Mouse (Mus musculus) cerebellum, adult (tissue): ENCODE measurements around the gene Irf2bp1.

Experiments used
- ATAC-seq: cut with Nextera tagmentation; 2 replicates; pipeline ENCODE4 v1.9.2; 2017; ENCODE audit warnings: mild to moderate bottlenecking, moderate library complexity, mixed read lengths; ENCODE audit not compliant: insufficient number of reproducible peaks, low FRiP score, low TSS enrichment

The Irf2bp1 gene

DNA sequence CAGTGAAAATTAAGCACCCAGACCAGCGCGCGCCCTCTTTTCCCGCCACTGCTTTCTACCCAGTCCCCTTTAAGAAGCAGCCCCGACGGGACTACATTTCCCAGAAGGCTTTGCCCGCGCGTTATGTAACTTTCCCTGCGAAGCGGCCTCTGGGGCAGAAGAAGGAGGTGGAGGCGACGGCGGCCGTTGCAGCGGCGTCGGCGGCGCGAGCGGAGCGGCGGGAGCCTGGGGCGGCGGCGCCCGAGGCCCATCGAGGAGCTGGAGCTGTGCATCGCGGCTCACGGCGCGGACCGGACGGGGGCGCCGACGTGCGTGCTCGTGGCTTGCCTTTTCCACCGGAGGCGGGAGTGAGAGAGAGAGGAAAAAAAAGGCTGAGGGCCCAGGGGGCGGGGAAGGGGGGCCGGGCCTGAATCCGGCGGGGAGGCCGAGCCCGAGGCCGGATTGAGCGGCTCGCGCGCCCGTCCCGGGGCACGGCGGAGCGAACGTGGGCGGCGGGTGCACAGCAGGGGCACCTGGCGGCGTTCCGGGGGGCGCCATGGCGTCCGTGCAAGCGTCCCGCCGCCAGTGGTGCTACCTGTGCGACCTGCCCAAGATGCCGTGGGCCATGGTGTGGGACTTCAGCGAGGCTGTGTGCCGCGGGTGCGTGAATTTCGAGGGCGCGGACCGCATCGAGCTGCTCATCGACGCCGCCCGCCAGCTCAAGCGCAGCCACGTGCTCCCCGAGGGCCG is at the start of gene Irf2bp1:
Gene Irf2bp1, plus strand, starts transcription at position 143 of the 729 bp plus-strand sequence.
- peak; percentile 46; the same call in 1 of the 2 replicates for ATAC-seq

DNA sequence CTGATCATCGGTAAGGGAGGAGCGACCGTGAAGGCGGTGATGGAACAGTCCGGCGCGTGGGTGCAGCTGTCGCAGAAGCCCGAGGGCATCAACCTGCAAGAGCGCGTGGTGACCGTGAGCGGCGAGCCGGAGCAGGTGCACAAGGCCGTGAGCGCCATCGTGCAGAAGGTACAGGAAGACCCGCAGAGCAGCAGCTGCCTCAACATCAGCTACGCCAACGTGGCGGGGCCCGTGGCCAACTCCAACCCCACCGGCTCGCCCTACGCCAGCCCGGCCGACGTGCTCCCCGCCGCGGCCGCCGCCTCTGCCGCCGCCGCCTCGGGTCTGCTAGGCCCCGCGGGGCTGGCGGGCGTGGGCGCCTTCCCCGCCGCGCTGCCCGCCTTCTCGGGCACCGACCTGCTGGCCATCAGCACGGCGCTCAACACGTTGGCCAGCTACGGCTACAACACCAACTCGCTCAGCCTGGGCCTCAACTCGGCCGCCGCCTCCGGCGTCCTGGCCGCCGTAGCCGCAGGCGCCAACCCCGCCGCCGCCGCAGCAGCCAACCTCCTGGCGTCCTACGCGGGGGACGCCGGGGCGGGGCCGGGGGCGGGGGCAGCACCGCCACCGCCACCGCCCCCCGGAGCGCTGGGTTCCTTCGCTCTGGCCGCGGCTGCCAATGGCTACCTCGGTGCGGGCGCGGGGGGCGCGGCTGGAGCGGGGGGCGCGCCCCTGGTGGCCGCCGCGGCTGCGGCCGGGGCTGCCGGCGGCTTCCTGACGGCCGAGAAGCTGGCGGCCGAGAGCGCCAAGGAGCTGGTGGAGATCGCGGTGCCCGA is 46.1 kb upstream of the Irf2bp1 start:
- peak; percentile 53; the same call in 1 of the 2 replicates for ATAC-seq

DNA sequence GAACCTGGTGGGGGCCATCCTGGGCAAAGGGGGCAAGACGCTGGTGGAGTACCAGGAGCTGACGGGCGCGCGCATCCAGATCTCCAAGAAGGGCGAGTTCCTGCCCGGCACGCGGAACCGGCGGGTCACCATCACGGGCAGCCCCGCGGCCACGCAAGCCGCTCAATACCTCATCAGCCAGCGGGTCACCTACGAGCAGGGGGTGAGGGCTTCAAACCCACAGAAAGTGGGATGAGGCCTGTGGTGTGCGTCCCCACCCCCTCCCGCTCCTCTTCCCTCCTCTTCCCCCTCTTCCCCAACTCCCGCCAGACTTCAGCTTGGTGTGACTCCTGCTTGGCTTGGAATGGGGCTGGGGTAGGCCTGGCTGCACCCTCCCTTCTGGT is 45.5 kb upstream of the Irf2bp1 start:
- no peak; the same call in 1 of the 2 replicates for ATAC-seq

DNA sequence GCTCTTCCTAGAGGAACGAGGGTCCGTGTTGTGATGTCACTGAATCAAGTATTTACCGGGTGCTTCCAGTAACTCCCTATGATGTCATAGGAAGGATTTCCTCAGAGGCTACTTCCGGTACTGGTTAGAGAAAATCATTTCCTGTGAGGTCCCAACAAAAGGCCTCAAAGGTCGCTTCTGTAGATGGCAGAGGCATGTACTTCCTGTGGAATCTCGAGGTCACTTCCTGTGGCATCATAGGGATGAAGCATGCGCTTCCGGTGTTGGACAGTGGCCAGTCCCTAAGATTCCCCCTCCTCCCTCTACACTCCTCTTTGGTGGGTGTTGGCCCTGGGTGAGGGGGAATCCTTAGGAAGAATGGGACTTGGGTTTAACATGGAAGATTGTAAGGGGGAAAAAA is 44.4 kb upstream of the Irf2bp1 start:
- ATAC-seq, result no peak

DNA sequence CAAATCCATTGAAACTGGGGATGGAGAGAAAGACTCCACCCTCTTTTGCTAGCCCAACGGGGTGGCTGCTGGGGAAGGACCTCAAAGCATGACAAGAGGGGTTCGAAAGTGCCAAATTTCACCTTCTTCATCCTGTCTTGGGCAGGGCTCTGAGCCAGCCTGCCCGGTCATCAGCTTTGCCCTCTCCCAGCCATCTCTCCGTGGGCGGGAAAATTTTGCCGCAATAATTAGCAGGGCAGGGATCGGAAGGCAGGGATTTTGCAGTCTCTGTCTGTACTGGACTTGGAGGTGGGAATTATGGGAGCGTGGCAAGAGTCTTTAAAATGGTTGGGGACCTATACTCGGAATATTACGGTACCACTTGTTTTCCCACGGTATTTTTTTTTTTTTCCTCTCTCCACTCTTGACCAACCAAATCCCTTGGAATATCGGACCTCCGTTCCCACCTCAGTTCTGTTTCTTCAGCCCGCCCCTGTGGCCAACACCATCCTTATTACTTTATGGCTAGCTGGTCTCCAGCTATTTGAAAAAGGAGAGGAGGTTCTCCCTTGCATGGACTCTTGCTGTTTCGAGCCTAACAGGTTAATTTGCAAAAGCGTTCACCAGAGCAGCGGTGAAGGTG is 41.6 kb upstream of the Irf2bp1 start:
- ATAC-seq, result no peak

DNA sequence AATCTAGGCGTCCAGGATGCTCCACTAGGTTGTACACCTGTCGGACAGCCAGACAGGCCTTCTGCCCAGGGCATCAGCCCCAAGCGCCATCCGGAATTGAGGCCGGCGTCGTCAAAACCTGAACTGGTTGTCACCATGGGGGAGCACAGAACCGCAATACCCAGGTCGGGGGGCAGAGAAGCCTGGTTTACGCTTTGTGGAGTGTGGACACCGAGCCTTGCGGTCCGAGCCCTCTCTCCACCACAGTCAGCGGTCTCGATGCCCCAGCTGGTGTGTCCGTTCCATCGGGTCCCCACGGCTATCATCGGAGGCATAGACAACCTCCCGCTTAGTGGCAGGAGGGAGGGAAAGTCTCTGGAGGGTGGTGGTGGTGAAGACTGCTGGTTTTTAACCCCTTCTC is 41.0 kb upstream of the Irf2bp1 start:
- no peak for ATAC-seq

DNA sequence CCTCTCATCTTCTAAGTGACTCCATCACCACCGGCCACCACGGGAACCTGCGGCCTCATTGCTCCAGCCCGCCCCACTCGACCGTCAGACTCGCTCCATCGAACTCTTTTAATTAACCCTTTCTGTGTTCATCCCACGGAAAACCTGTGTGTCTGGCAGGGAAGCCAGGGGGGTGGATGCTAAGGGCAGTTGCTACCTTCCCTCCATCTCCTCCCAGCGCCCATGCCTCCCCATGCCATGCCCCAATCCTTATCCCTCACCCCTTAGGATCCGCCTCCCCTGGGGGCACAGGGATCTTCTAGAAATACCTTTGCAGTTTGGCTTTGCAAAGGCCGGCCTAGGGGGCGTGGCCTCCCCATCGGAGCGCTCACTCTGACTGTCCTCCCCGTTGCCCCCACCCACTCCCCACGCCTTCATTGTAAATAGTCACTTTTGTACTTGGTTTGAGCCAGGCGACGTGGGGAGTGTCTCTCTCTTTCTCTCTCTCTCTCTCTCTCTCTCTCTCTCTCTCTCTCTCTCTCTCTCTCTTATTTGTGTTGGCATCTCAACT is 40.5 kb upstream of the Irf2bp1 start:
- no peak for ATAC-seq

DNA sequence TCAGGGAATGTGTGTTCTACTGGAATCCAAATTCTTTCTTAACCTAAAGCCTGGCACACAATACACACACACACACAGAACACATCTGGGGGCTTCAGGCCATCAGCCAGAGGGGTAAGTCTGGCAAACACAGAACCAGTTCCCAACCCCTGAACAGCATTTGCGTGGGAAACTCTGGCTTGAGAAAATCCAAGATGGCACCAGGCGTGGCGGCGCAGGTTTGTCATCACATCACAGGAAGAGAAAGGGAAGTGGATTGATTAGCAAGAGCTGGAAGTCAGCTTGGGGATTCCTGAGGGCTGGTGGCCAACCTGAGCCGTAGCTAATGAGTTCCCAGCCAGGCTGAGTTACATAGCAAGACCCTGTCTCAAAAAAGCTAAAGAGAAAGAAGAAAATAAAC is 38.5 kb upstream of the Irf2bp1 start:
- ATAC-seq, result no peak

DNA sequence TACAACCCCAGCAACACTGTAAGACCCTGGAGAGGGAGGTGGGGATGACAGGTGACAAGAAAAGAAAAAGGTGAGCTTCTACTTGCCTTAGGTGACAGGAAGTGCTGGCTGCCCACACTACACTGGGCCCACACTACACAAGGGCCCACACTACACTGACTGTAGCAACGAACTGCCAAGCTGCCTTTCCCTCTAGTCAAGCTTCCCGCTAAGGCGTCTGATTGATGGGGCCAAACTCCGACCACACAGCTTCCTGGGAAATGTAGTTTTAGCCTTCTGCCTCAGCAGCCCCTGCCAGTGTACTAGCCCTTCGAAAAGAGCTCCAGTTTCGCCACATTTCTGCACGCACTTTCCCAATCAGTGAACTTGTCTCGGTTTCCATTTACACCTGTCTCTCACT is 36.2 kb upstream of the Irf2bp1 start:
- no peak for ATAC-seq

DNA sequence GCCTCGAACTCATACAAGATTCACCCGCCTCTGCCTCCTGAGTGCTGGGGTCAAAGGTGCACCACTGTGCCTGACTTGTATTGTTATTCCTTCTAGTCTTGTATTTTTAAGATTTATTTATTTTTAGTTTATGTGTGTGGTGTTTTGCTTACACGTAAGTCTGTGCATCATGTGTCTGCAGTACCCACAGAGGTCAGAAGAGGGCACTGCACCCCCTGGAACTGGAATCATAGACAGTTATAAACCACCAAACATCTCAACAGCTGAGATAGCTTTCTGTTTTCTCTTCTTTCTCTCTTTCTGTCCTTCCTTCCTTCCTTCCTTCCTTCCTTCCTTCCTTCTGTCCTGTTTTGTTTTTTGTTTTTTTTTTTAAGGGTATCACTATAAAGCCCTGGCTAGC is 32.9 kb upstream of the Irf2bp1 start:
- no peak for ATAC-seq

DNA sequence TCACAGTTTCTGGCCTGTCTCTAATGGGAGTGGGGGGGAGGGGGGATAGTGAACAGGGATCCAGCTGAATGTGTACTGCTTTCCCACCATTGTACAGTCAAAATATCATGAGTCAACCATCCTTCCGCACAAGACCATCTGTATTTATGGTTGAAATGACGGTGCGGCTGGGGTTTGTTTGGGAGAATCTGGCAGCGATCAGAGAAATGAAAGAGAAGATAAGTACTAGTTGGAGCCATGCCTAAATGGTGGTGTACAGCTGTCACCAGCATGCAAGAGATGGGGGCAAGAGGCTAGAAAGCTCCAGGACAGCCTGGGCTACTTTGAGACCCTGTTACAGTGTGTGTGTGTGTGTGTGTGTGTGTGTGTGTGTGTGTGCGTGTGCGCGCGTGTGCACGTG is 25.5 kb upstream of the Irf2bp1 start:
- no peak for ATAC-seq

DNA sequence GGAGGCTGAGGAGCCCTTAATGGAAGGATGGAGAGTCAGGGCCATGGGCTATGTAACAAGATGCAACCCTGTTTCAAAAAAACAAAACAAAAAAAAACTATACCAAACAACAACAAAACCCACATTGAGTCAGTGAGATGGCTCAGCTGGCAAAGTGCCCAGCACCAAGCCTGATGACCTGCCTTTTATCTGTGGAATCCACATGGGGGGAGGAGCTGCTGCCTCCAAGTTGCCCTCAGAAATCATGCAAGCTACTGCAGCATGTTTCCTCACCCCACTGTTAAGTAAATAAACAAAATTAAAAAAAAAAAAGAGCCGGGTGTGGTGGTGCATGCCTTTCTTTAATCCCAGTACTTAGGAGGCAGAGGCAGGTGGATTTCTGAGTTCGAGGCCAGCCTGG is 17.3 kb upstream of the Irf2bp1 start:
- no peak for ATAC-seq

DNA sequence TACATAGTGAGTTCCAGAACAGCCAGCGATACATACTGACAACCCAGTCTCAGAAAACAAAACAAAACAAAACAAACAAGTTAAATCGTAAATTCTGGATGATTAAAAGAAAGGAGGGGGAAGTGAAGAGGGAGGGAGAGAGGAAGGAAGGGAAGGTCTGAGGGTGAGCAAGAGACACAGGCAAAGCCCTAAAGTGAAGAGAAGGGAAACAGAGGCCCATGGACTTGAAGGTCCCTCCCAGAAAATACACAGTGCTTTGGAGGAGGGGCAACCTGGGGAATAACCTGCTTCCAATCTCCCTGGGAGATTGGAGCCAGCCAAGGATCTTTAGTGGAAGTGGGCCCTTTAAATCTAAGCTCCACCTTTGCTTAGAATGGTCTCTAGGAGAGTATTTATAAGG is 16.7 kb upstream of the Irf2bp1 start, which contains the start of gene Nanos2:
Gene Nanos2, plus strand, starts transcription at position 301 of the 400 bp plus-strand sequence.
- no peak for ATAC-seq

DNA sequence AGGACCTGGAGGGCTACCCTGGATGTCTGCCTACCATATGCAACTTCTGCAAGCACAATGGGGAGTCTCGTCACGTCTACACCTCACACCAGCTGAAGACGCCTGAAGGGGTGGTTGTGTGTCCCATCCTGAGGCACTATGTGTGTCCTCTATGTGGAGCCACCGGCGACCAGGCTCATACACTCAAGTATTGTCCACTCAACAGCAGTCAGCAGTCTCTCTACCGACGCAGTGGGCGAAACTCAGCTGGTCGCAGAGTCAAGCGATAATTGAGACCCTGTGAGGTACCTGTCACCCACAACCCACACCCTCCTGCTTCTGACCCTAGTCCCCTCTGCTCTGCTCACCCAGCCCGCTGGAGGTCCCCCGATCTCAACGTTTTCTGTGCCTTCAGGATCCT is 16.1 kb upstream of the Irf2bp1 start:
- ATAC-seq, result no peak

DNA sequence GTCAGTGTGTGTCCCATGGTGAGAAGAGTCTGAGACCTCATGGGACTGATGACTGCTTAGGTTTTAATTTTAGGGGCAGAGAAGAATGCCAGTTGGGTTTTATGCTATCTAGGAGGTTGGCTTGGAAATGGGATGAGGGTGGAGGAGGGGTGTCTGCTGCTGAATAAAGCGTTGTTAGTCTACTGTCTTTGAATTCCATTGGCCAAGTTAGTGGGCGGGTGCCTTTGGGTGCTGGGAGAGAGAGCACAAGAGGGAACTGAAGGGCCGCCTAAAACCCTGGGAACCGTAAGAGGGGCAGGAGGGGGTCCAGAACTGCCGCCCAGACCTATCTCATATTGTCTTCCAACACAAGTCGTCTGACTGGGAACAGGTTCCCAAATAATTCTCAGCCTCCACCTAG is 15.1 kb upstream of the Irf2bp1 start:
- ATAC-seq, result no peak

DNA sequence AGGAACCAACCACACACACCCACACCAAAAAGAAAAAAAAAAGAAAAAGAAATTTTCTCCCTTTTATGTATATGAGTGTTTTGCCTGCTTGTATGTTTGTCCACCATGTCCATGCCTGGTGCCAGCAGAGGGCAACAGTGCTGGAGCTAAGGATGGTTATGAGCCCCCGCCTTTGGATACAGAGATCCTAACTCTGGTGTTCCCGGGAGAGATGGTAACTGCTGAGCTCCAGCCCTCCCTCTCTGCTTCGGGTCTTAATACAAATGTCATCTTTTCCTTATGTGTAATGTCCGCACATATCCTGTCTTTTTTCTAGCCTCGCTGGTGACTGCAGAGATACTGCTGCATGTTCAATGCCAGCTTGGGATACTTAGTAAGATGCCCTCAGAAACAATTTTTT is 13.8 kb upstream of the Irf2bp1 start:
- ATAC-seq, result no peak

DNA sequence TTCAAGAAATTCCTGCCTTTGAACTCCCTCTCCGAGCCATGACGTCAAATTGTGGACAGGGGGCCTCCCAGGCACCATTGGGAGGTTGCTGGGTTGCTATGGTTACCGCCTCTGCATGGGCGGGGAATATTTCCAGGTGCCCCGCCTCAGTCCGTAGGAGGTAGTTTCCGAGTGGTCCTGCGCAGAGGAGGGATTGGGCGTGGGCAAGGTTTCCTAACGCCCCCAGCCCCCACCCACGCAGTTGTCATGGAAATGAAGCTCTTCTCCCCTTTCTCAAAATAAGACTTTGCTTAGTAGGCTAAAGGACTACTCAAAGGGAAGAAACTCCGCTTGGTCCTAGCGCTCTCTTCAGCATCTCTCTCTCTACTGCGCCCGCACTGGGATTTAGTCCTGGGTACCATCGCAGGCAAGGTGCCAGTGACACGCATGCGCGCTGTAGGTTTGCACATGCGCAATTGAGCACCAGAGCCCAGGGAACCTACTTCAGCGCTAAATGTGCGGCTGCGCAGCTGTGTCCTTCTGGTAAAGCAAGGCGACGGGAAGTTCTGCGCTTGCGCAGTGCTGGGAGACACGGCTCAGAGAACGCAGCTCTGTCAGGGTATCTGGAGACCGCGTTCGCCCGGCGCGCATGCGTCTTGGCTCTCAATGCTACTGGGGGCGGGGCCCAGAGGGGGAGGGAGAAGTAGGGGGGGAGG is 13.1 kb upstream of the Irf2bp1 start, which contains the start of gene Mypop:
Gene Mypop, plus strand, starts transcription at position 645 of the 695 bp plus-strand sequence.
- ATAC-seq, result peak; percentile 92

DNA sequence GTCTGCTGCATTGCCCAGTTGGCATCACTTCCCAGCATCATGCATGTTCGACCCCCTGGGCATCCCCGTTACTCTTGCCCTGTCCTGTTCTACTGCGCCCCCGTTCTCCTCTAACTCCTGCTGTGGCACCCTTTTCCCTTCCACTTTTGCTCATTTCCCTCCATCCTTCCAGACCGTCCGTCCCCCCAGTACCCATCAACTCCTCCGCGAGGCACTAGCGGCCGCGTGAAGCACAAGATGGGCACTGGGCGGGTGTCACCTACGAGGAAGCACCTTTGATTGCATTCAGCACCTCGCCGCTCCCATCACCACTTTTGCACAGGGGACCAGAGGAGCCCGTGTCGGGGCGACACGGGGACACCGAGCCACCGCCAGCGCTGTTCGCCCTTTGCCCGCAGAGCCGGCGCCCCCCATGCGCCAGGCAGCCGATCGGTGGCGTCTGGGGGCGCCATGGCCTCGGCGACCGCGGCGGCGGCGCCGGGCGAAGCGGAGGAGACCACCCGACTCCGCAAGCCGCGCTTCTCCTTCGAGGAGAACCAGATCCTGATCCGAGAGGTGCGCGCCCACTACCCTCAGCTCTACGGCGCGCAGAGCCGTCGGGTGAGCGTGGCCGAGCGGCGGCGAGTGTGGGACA is 12.1 kb upstream of the Irf2bp1 start:
- no peak for ATAC-seq

DNA sequence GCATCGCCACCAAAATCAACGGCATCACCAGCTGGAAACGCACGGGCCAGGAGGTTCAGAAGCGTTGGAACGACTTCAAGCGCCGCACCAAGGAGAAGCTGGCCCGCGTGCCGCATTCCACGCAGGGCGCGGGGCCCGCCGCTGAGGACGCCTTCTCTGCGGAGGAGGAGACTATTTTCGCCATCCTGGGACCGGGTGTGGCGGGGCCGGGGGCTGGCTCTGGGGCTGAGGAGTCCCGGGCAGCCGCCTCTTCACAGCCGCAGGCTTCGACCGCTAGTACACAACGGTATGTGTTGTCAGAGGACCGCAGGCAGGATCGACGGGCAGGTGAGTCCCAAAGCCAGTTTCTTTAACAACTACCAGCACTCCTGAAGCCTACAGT is 11.6 kb upstream of the Irf2bp1 start:
- no peak for ATAC-seq

DNA sequence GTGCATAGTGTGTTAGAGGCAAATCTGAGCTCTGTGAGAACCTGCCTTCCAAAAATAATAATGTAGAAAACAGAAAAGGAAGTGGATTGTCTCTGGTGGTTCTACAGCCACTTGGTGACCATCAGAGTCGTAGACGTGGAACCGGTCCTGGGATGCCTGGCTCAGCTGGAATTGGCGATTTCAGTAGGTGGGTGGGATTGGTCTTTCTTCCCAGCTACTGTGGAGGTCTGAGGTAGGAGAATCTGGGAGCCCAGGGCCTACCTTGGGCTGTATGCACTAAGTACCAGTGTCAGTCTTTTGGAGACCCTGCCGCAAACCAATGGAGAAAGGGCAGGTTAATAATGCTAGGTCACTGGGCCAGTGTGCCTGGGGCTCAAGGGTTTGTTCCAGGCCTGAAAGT is 10.8 kb upstream of the Irf2bp1 start:
- no peak for ATAC-seq
